In the genomic region with DNA sequence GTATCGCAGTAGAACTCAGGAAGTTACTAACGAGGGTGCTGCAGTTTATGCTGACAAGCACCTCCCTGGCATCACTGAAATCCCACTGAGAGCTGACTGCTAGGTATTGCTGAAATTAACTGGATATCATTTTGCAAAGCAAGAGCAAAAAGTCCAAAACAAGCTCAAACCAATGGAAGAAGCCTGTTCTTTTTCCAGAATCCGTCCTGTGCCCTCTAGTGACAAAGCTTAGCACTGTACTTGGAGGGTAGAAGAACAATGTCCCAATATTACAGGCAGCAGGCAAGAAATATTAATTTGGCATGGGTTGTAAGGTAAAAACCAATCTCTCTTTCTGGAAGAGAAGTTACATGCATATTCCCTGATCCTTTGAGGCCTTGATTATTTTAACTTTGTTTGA, we compare ENCODE assay signal across 14 mouse cellular contexts.
DNase-seq lines count a peak whose midpoint lies in the region; ATAC-seq and TF ChIP-seq lines count a peak whose summit lies in the region.
"Had no signal": no experiment of that assay in that cellular context is flagged by ENCODE, and none has a peak within 500 bp of the region (broad histone marks: within the 10 kb centered on the region; RNA-seq: fewer than 3 reads in every experiment).

No protein-coding gene starts in this region.

- H3K4me1 ChIP-seq in heart, adult 2 months (ENCODE audit: control insufficient read depth, insufficient read depth, low read length), result no peaks in the 10 kb centered on the region
- H3K4me1 ChIP-seq in lung, embryonic 14.5 days (ENCODE audit: insufficient read depth), result no peaks in the 10 kb centered on the region
- no peaks in the 10 kb centered on the region for H3K4me1 ChIP-seq in MEL (ENCODE audit: control insufficient read depth in 1 of 2, insufficient read depth in 2 of 2, low read length in 2 of 2)
- H3K4me1 ChIP-seq: forebrain, embryonic 13.5 days; liver, embryonic 13.5 days; midbrain, embryonic 15.5 days had no signal

- peak; percentile 59 for TF ChIP-seq CTCF in heart, adult 2 months (IDR thresholded peaks at IDR 0.05)
- TF ChIP-seq CTCF in lung, embryonic 14.5 days (IDR thresholded peaks at IDR 0.05; ENCODE audit: low read depth), result peak; percentile 41
- TF ChIP-seq CTCF in MEL (IDR thresholded peaks at IDR 0.05 in 2 of 3, conservative IDR thresholded peaks at IDR 0.05 in 1 of 3; ENCODE audit: control insufficient read depth in 1 of 3, insufficient read depth in 1 of 3, low read depth in 2 of 3, low read length in 3 of 3, poor library complexity in 1 of 3, severe bottlenecking in 1 of 3), result peak in 1 of 3 experiments; percentile 28; a peak in 2 of 6 replicates
- peak; percentile 30; the same call in 1 of the 2 replicates for TF ChIP-seq CTCF in brain, embryonic 14.5 days (IDR thresholded peaks at IDR 0.05; ENCODE audit: borderline replicate concordance, extremely low read depth, insufficient read depth, insufficient read length)

- no peaks in the 10 kb centered on the region for H3K9me3 ChIP-seq in lung, embryonic 14.5 days (ENCODE audit: low read depth, low read length)
- no peaks in the 10 kb centered on the region for H3K9me3 ChIP-seq in MEL (replicated peaks; ENCODE audit: insufficient read depth, low read length)
- H3K9me3 ChIP-seq: forebrain, embryonic 13.5 days; liver, embryonic 13.5 days; midbrain, embryonic 15.5 days had no signal

- DNase-seq in heart, adult 2 months, result no peak
- no peak for DNase-seq in heart, adult 8-10 months (ENCODE audit: low spot score)
- peak; percentile 24 for DNase-seq in lung, embryonic 14.5 days
- DNase-seq in lung, postnatal 14 days, result no peak
- no peak for DNase-seq in MEL (ENCODE audit: low read depth, low spot score)
- peak; percentile 8 for DNase-seq in brain, embryonic 14.5 days (ENCODE audit: low read depth)
- DNase-seq in thymus, postnatal 4 days, result no peak
- DNase-seq: cerebellum, adult 2 months; heart, adult 18-20 months; liver, embryonic 13.5 days; spleen, adult 18-20 months had no signal

- TF ChIP-seq EP300 in heart, adult 2 months (IDR thresholded peaks at IDR 0.05; ENCODE audit: insufficient read depth, low read depth, low read length), result no peak
- no peak for TF ChIP-seq EP300 in MEL (IDR thresholded peaks at IDR 0.05; ENCODE audit: low read depth in 1 of 2, low read length in 2 of 2)

- H3K79me2 ChIP-seq in heart, adult 2 months (replicated peaks; ENCODE audit: control insufficient read depth, insufficient read depth, low read length), result peaks cover 1% of the 10 kb centered on the region; the same call in 1 of the 2 replicates
- no peaks in the 10 kb centered on the region for H3K79me2 ChIP-seq in MEL (ENCODE audit: control insufficient read depth, insufficient read depth, low read length, poor library complexity)

- no peak overlapping the region for H3K4me2 ChIP-seq in lung, embryonic 14.5 days
- H3K4me2 ChIP-seq: forebrain, embryonic 13.5 days; liver, embryonic 13.5 days; midbrain, embryonic 15.5 days had no signal

- no peak overlapping the region for H3K9ac ChIP-seq in heart, adult 2 months (ENCODE audit: low read depth, low read length)
- no peak overlapping the region for H3K9ac ChIP-seq in lung, embryonic 14.5 days
- H3K9ac ChIP-seq in MEL (ENCODE audit: control insufficient read depth, low read depth, low read length, poor library complexity, severe bottlenecking), result no peak overlapping the region
- H3K9ac ChIP-seq: forebrain, embryonic 13.5 days; liver, embryonic 13.5 days; midbrain, embryonic 15.5 days had no signal

- intact Hi-C loops in heart, adult 2 months (cut with DNase I), result loop anchor here (5.0 kb wide), 1 partner anchor 116 kb away; no protein-coding TSS in a partner anchor

- no peak for ATAC-seq in lung, embryonic 14.5 days (ENCODE audit: insufficient read depth)
- ATAC-seq: CD4-positive, CD25-positive, alpha-beta regulatory T cell, adult 4 months; forebrain, embryonic 13.5 days; midbrain, embryonic 15.5 days had no signal

- no peaks in the 10 kb centered on the region for H3K27me3 ChIP-seq in heart, adult 2 months (ENCODE audit: control insufficient read depth, insufficient read depth, low read length)
- H3K27me3 ChIP-seq in lung, embryonic 14.5 days (ENCODE audit: insufficient read depth, low read length), result no peaks in the 10 kb centered on the region
- peaks cover 2 to 21% of the 10 kb centered on the region in 2 experiments; a peak in 3 of 4 replicates for H3K27me3 ChIP-seq in MEL (ENCODE audit: control insufficient read depth in 1 of 2, insufficient read depth in 2 of 2, low read length in 2 of 2)
- H3K27me3 ChIP-seq: forebrain, embryonic 13.5 days; liver, embryonic 13.5 days; midbrain, embryonic 15.5 days had no signal

- 67% methylated on average over 3 of the region's 3 CpGs for WGBS in heart, adult 2 months
- 66% methylated on average over 3 of the region's 3 CpGs for WGBS in lung, embryonic 14.5 days

- H3K27ac ChIP-seq in heart, adult 2 months, result no peak overlapping the region
- no peak overlapping the region for H3K27ac ChIP-seq in lung, embryonic 14.5 days (ENCODE audit: low read depth)
- H3K27ac ChIP-seq in MEL (ENCODE audit: control insufficient read depth, low read depth, low read length), result no peak overlapping the region
- H3K27ac ChIP-seq: forebrain, embryonic 13.5 days; liver, embryonic 13.5 days; midbrain, embryonic 15.5 days had no signal

- TF ChIP-seq RAD21 in MEL (IDR thresholded peaks at IDR 0.05; ENCODE audit: low read depth, low read length), result peak; percentile 13

- no peak overlapping the region for H3K4me3 ChIP-seq in heart, adult 2 months
- no peak overlapping the region for H3K4me3 ChIP-seq in lung, embryonic 14.5 days (ENCODE audit: low read depth, low read length)
- no peak overlapping the region for H3K4me3 ChIP-seq in MEL (ENCODE audit: control insufficient read depth in 1 of 2, insufficient read depth in 1 of 2, low read depth in 2 of 2, low read length in 2 of 2)
- H3K4me3 ChIP-seq: forebrain, embryonic 13.5 days; liver, embryonic 13.5 days; midbrain, embryonic 15.5 days had no signal

- no peak for TF ChIP-seq POLR2A in heart, adult 2 months (IDR thresholded peaks at IDR 0.05; ENCODE audit: insufficient read depth, low read depth, low read length)
- no peak for TF ChIP-seq POLR2A in MEL (IDR thresholded peaks at IDR 0.05; ENCODE audit: control insufficient read depth in 1 of 2, insufficient read depth in 1 of 2, low read depth in 1 of 2, low read length in 2 of 2, poor library complexity in 1 of 2)
- TF ChIP-seq POLR2A in brain, embryonic 14.5 days (IDR thresholded peaks at IDR 0.05; ENCODE audit: borderline replicate concordance, extremely low read depth, insufficient read depth, insufficient read length, poor library complexity, severe bottlenecking), result no peak

- H3K36me3 ChIP-seq in heart, adult 2 months (ENCODE audit: control insufficient read depth, insufficient read depth, low read length), result 0 out of 2 replicates have a peak, but pooled peaks cover 2% of the 10 kb centered on the region
- H3K36me3 ChIP-seq in lung, embryonic 14.5 days (ENCODE audit: insufficient read depth), result no peaks in the 10 kb centered on the region
- no peaks in the 10 kb centered on the region for H3K36me3 ChIP-seq in MEL (ENCODE audit: control insufficient read depth in 1 of 2, insufficient read depth in 2 of 2, low read length in 2 of 2)
- H3K36me3 ChIP-seq: liver, embryonic 13.5 days; midbrain, embryonic 15.5 days had no signal

TF ChIP-seq in MEL, 35 proteins besides CTCF, POLR2A, EP300 and RAD21:
- no peak for TF ChIP-seq HCFC1 (IDR thresholded peaks at IDR 0.05; ENCODE audit: low read depth, low read length)
- TF ChIP-seq ZC3H11A (IDR thresholded peaks at IDR 0.05; ENCODE audit: low read depth, low read length), result no peak
- TF ChIP-seq SMC3 (IDR thresholded peaks at IDR 0.05; ENCODE audit: low read depth, low read length), result peak; percentile 39

Comparison
In these comparisons a context has a peak if more than half of its experiments do, and no peak if none do; other contexts are left out.
1. DNase-seq: peak in lung, embryonic 14.5 days (single experiment) and brain, embryonic 14.5 days (single experiment); none in heart, adult 2 months (0 of 2), heart, adult 8-10 months (single experiment), lung, postnatal 14 days (single experiment), MEL (single experiment) and thymus, postnatal 4 days (single experiment).